Mouse (Mus musculus) left cerebral cortex, postnatal 36 days (tissue): ENCODE results near the gene Mid1ip1. TPM values are rescaled to one million over a fixed set of nuclear protein-coding genes. Genes with fewer than 3 reads are reported as not detected.

Experiments used
- total RNA-seq, 2 experiments: library from RNA; stranded (reverse); gene quantifications; 2 replicates each; pipeline ENCODE4 v1.2.3; 2021

The Mid1ip1 gene
- total RNA-seq, 2 experiments from 2014 or later, result 101 to 121 TPM

Other genes starting within 250 kb of the Mid1ip1 start
- 1,000 to 10,000 TPM; 1,406 to 1,488 TPM for gene Tspan7, start 229.9 kb upstream of the Mid1ip1 start, total RNA-seq